Mouse (Mus musculus) midbrain, embryonic 15.5 days (tissue): Measurements from ENCODE around the gene Gm10647. TPM values are rescaled to one million over a fixed set of nuclear protein-coding genes. Genes with fewer than 3 reads are reported as not detected.

ENCODE experiments used
- polyA plus RNA-seq: library from polyadenylated mRNA; unstranded; fragments of >200 nt; fragmentation: Nextera tagmentation; extraction: Ambion mirVana; gene quantifications from 2 replicates; pipeline ENCODE4 v1.2.1, GENCODE M21; 2015

The Gm10647 gene
- polyA plus RNA-seq, 1 experiment from 2014 or later: 0.58 TPM

Other genes starting within 250 kb of the Gm10647 start
- 70.3 and 77.3 TPM in 2 replicates for gene Usp3, start 203.9 kb upstream of the Gm10647 start, polyA plus RNA-seq
- 1.2 and 2.3 TPM in 2 replicates for gene Car12, start 83.4 kb upstream of the Gm10647 start, polyA plus RNA-seq
- 21.5 and 23.1 TPM in 2 replicates for gene Aph1b, start 1.5 kb upstream of the Gm10647 start, polyA plus RNA-seq
- gene Aph1c, start 37.7 kb downstream of the Gm10647 start, polyA plus RNA-seq: 2.6 and 3.2 TPM in 2 replicates
- gene Rab8b, start 122.6 kb downstream of the Gm10647 start, polyA plus RNA-seq: 28.5 and 29.0 TPM in 2 replicates
- 179 and 197 TPM in 2 replicates for gene Rps27l, start 149.0 kb downstream of the Gm10647 start, polyA plus RNA-seq
- 10.8 and 11.2 TPM in 2 replicates for gene Lactb, start 178.4 kb downstream of the Gm10647 start, polyA plus RNA-seq